Mouse (Mus musculus) testis, postnatal 14 days (tissue): ENCODE measurements at regions not wholly inside any gene's neighbourhood (a gene's known extent, or its start where the extent isn't known, plus 50 kb on each side); places are given as distances from the start of the nearest gene placed in this dataset.
A peak's percentile ranks its signal among the peaks of the same experiment; 100 is the strongest.

Experiments used
- DNase-seq: peaks from one replicate; pipeline ENCODE4 v3.0.0; 2021; ENCODE audit warnings: low spot score

GRCm38 (mm10) chr11:95198196-95198595, 52.1 kb upstream of the Dlx4 start:
- no peak for DNase-seq

GRCm38 (mm10) chr11:95200971-95201370, 54.9 kb upstream of the Dlx4 start:
- no peak for DNase-seq

GRCm38 (mm10) chr11:95210185-95211030, 50.9 kb upstream of the Tac4 start:
- DNase-seq: peak; percentile 26

- no peak for DNase-seq
These were observed 50.3 kb upstream of the Tac4 start for GRCm38 (mm10) chr11:95211031-95211425.
